Mouse (Mus musculus) bone marrow, adult 2 months (tissue): ENCODE data around the gene Mamstr.

Experiments used
- CTCF ChIP-seq: fragments of 200-500 bp; IDR thresholded peaks from 2 replicates; pipeline ENCODE4 v1.5.1; 2011; ENCODE audit warnings: low read length, control low read depth; ENCODE audit not compliant: control insufficient read depth, insufficient read depth
- POLR2A ChIP-seq: fragments of 200-500 bp; IDR thresholded peaks from 2 replicates; pipeline ENCODE4 v1.6.1; 2011; ENCODE audit warnings: low read depth, mild to moderate bottlenecking, control low read depth, low read length, borderline replicate concordance; ENCODE audit not compliant: control insufficient read depth

GRCm38 (mm10) chr7:45642083-45642482, 2.3 kb downstream of the Mamstr start:
- TF ChIP-seq CTCF: no peak
- no peak for TF ChIP-seq POLR2A
